Mouse (Mus musculus) heart, postnatal 0 days (tissue): ENCODE data around the gene Col7a1.

Source experiments
- CTCF ChIP-seq: IDR thresholded peaks from 2 replicates; pipeline ENCODE4 v1.5.1; 2016; ENCODE audit warnings: antibody characterized with exemption, control low read depth, low read depth
- EP300 ChIP-seq: IDR thresholded peaks from 2 replicates; pipeline ENCODE4 v1.6.1; 2016; ENCODE audit warnings: antibody characterized with exemption, low read depth

DNA sequence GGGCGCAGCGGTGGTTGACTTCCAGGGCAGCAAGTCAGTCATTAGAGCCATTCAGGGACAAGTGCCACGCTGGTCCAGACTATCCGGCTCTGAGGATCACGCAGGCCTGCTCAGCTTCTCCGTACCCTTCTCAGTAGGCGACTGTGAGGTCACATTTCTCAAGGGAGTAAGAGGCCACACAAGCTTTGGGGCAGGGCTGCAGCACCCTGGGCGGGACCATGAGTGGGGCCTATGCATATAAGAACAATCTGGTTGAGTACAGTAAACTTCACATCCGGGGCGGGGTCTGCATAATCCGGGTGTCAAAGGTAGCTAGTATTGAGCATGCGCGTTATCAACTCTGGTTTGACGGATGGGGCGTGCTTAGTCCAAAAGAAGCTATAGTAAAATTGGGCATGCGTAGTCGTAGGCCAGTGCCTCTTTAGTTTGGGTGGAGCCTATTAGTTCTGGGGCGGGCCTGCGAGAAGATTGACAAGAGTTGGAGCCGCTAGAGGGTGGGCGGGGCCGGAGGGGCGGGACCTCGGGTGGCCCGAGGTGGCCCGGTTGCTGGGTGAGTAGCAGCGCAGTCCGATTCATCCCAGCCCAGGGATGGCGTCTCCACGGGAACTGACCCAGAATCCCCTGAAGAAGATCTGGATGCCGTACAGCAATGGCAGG lies 38.2 kb downstream of the Col7a1 start, which contains the start of gene Pfkfb4:
- TF ChIP-seq CTCF (no peak), EP300 (no peak)
